Mouse (Mus musculus): ENCODE measurements at regions not wholly inside any gene's neighbourhood (a gene's known extent, or its start where the extent isn't known, plus 50 kb on each side); places are given as distances from the start of the nearest gene placed in this dataset.
A peak's percentile ranks its signal among the peaks of the same experiment; 100 is the strongest.

GRCm38 (mm10) chr3:131975940-131976628, 109.0 kb upstream of the Dkk2 start:
- H3K4me1 ChIP-seq (ENCODE audit: control insufficient read depth, insufficient read depth, low read length), result no peaks in the 10 kb centered on the region
- no peak overlapping the region for H3K27ac ChIP-seq (ENCODE audit: insufficient read depth, low read length)
- peak; percentile 88 for TF ChIP-seq CTCF (IDR thresholded peaks at IDR 0.05; ENCODE audit: extremely low read depth, insufficient read depth, low read length)
- TF ChIP-seq POLR2A (IDR thresholded peaks at IDR 0.05; ENCODE audit: extremely low read depth, insufficient read depth, low read length), result no peak
- H3K4me3 ChIP-seq (ENCODE audit: insufficient read depth, low read length), result no peak overlapping the region

GRCm38 (mm10) chr3:131983292-131983691, 101.8 kb upstream of the Dkk2 start:
- Histone ChIP-seq H3K4me1 (ENCODE audit: control insufficient read depth, insufficient read depth, low read length) (no peaks in the 10 kb centered on the region), H3K27ac (ENCODE audit: insufficient read depth, low read length) (no peak overlapping the region), H3K4me3 (ENCODE audit: insufficient read depth, low read length) (no peak overlapping the region)
- no peak for TF ChIP-seq POLR2A (IDR thresholded peaks at IDR 0.05; ENCODE audit: extremely low read depth, insufficient read depth, low read length)
- no peak for TF ChIP-seq CTCF (IDR thresholded peaks at IDR 0.05; ENCODE audit: extremely low read depth, insufficient read depth, low read length)

DNA sequence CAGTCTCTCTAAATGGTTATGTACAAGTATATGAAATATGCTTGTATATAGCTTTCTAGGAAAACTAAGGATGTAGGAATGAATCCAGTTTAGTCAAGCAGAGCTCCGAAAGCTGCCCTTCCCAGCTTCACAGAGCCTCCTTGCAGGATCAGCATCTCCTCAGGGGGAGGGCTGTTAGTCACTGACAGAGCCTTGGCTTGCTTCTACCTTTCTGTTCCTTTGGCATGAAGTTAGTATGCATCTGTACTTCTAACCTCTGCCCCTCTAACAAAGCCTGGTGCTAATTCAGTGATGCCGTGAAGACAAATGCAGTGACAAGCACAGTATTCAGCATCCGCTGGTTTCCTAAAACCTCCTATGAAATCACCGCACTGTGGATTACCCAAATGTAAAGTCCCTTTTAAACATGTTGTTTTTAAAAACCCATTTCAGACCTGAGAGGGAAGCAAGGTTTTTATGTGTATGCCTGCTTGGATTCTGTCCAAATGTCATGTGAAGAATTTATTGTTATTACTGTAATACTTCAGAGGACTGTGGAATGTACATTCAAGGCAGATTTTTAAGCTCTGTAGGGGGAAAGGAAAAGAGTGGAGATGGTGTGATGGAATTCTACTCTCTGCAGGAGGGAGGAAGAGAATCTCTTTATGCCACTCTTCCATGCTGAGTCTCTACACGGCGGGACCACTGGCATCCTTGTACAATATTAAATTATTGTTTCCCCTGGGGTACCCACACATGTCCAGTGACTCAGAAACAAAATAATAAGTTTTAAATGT, 86.1 kb upstream of the Dkk2 start:
- Histone ChIP-seq H3K4me1 (ENCODE audit: control insufficient read depth, insufficient read depth, low read length) (no peaks in the 10 kb centered on the region), H3K27ac (ENCODE audit: insufficient read depth, low read length) (no peak overlapping the region), H3K4me3 (ENCODE audit: insufficient read depth, low read length) (no peak overlapping the region)
- TF ChIP-seq CTCF (IDR thresholded peaks at IDR 0.05; ENCODE audit: extremely low read depth, insufficient read depth, low read length), result no peak
- no peak for TF ChIP-seq POLR2A (IDR thresholded peaks at IDR 0.05; ENCODE audit: extremely low read depth, insufficient read depth, low read length)

- H3K4me1 ChIP-seq (ENCODE audit: control insufficient read depth, insufficient read depth, low read length), result no peaks in the 10 kb centered on the region
- H3K27ac ChIP-seq (ENCODE audit: insufficient read depth, low read length), result no peak overlapping the region
- TF ChIP-seq POLR2A (IDR thresholded peaks at IDR 0.05; ENCODE audit: extremely low read depth, insufficient read depth, low read length), result no peak
- TF ChIP-seq CTCF (IDR thresholded peaks at IDR 0.05; ENCODE audit: extremely low read depth, insufficient read depth, low read length), result no peak
- no peak overlapping the region for H3K4me3 ChIP-seq (ENCODE audit: insufficient read depth, low read length)
Measured at GRCm38 (mm10) chr3:132006191-132006590, 78.9 kb upstream of the Dkk2 start.

- Histone ChIP-seq H3K4me1 (ENCODE audit: control insufficient read depth, insufficient read depth, low read length) (no peaks in the 10 kb centered on the region), H3K27ac (ENCODE audit: insufficient read depth, low read length) (no peak overlapping the region), H3K4me3 (ENCODE audit: insufficient read depth, low read length) (no peak overlapping the region)
- TF ChIP-seq CTCF (IDR thresholded peaks at IDR 0.05; ENCODE audit: extremely low read depth, insufficient read depth, low read length) (no peak), POLR2A (IDR thresholded peaks at IDR 0.05; ENCODE audit: extremely low read depth, insufficient read depth, low read length) (no peak)
Measured at GRCm38 (mm10) chr3:132006912-132007311, 78.2 kb upstream of the Dkk2 start.

GRCm38 (mm10) chr3:132007356-132007755, 77.7 kb upstream of the Dkk2 start:
- TF ChIP-seq CTCF (IDR thresholded peaks at IDR 0.05; ENCODE audit: extremely low read depth, insufficient read depth, low read length) (no peak), POLR2A (IDR thresholded peaks at IDR 0.05; ENCODE audit: extremely low read depth, insufficient read depth, low read length) (no peak)
- no peak overlapping the region for H3K4me3 ChIP-seq (ENCODE audit: insufficient read depth, low read length)
- H3K4me1 ChIP-seq (ENCODE audit: control insufficient read depth, insufficient read depth, low read length), result no peaks in the 10 kb centered on the region
- H3K27ac ChIP-seq (ENCODE audit: insufficient read depth, low read length), result no peak overlapping the region

- TF ChIP-seq POLR2A (IDR thresholded peaks at IDR 0.05; ENCODE audit: extremely low read depth, insufficient read depth, low read length) (no peak), CTCF (IDR thresholded peaks at IDR 0.05; ENCODE audit: extremely low read depth, insufficient read depth, low read length) (no peak)
- no peak overlapping the region for H3K27ac ChIP-seq (ENCODE audit: insufficient read depth, low read length)
Measured at GRCm38 (mm10) chr3:132015205-132015604, 69.9 kb upstream of the Dkk2 start.

GRCm38 (mm10) chr3:132017485-132018261, 67.4 kb upstream of the Dkk2 start:
- Histone ChIP-seq H3K4me3 (ENCODE audit: insufficient read depth, low read length) (no peak overlapping the region), H3K27ac (ENCODE audit: insufficient read depth, low read length) (no peak overlapping the region), H3K4me1 (ENCODE audit: control insufficient read depth, insufficient read depth, low read length) (no peaks in the 10 kb centered on the region; the same call in 1 of the 2 replicates)
- TF ChIP-seq POLR2A (IDR thresholded peaks at IDR 0.05; ENCODE audit: extremely low read depth, insufficient read depth, low read length), result no peak
- no peak for TF ChIP-seq CTCF (IDR thresholded peaks at IDR 0.05; ENCODE audit: extremely low read depth, insufficient read depth, low read length)

More at GRCm38 (mm10) chr3:132015205-132015604, 69.9 kb upstream of the Dkk2 start:
- H3K4me3 ChIP-seq (ENCODE audit: insufficient read depth, low read length), result no peak overlapping the region
- H3K4me1 ChIP-seq (ENCODE audit: control insufficient read depth, insufficient read depth, low read length), result no peaks in the 10 kb centered on the region; the same call in 1 of the 2 replicates

DNA sequence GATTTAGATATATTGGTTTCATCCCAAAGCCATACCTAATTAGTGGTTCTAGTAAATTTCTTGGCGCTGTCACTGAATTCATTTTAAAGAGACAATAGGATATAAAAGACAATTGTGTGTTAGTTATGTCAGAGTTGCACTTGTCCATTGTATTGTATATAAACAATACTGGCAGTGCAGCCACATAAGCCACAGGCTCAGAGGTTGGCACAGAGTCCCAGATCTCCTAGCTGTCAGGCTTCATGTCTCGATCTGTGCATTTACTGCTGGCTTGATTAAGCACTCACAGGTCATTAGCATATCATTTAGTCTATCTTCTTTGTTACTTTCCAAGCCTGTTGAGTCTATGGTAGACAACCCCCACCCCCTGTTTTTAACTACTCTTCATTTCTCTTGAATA, 66.6 kb upstream of the Dkk2 start:
- Histone ChIP-seq H3K4me3 (ENCODE audit: insufficient read depth, low read length) (no peak overlapping the region), H3K27ac (ENCODE audit: insufficient read depth, low read length) (no peak overlapping the region), H3K4me1 (ENCODE audit: control insufficient read depth, insufficient read depth, low read length) (no peaks in the 10 kb centered on the region; the same call in 1 of the 2 replicates)
- TF ChIP-seq POLR2A (IDR thresholded peaks at IDR 0.05; ENCODE audit: extremely low read depth, insufficient read depth, low read length), result no peak
- TF ChIP-seq CTCF (IDR thresholded peaks at IDR 0.05; ENCODE audit: extremely low read depth, insufficient read depth, low read length), result no peak
